Mouse (Mus musculus) CD4-positive, CD25-positive, alpha-beta regulatory T cell (primary cell): Measurements from ENCODE around the gene Scgb1b29. TPM values are rescaled to one million over a fixed set of nuclear protein-coding genes. Genes with fewer than 3 reads are reported as not detected.

ENCODE experiments used
- polyA plus RNA-seq: library from polyadenylated mRNA; unstranded; fragments of 100-300 nt; shearing (Covaris generic); gene quantifications from one replicate; pipeline ENCODE4 v1.2.1, GENCODE M21; 2017

The Scgb1b29 gene
- polyA plus RNA-seq: not detected

DNA sequence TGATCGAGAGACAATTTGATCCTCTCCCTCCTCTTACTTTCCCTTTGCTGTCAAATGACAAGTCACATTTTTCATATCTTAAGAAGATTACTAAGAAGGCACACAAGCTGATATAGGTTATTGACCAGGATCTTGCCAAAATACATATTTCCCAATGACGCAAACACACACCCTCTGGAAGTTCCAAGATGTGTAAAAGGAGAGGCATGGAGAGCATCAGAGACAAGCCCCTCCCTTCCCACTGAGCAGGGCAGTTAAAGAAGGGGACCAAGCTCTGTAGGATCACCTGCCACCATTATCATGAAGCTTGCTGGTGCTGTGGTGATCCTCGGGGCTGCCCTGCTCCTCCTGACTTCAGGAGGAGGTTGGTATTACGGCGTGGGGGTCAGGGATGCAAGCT is at the start of gene Scgb1b29:
Gene Scgb1b29 (plus strand): TSS at position 301 of the 400 bp plus-strand sequence.

Other genes starting within 250 kb of the Scgb1b29 start
- not detected for gene Scgb2b11, start 230.4 kb upstream of the Scgb1b29 start, polyA plus RNA-seq
- gene Scgb1b11, start 218.7 kb upstream of the Scgb1b29 start, polyA plus RNA-seq: not detected
- not detected for gene Scgb2b12, start 114.3 kb upstream of the Scgb1b29 start, polyA plus RNA-seq
- not detected for gene Scgb1b12, start 107.4 kb upstream of the Scgb1b29 start, polyA plus RNA-seq